Mouse (Mus musculus) liver, embryonic 14.5 days (tissue): ENCODE results near the gene Lims1. TPM values are rescaled to one million over a fixed set of nuclear protein-coding genes. Genes with fewer than 3 reads are reported as not detected.

Experiments used
- ATAC-seq: fragments of 200-750 bp; cut with Nextera tagmentation; 2 replicates; pipeline ENCODE4 v1.8.0; 2017; ENCODE audit warnings: moderate number of reproducible peaks, mild to moderate bottlenecking, moderate library complexity; ENCODE audit not compliant: insufficient read depth
- DNase-seq, 3 experiments: peaks; one replicate each; pipeline ENCODE4 v3.0.0-alpha.2; 2012 to 2013; ENCODE audit warnings: low read depth in 3 of 3, low spot score in 3 of 3
- H3K27ac ChIP-seq: fragments of 300-500 bp; sonication (generic); 2 replicates; pipeline ENCODE4 v1.5.1; 2014; ENCODE audit warnings: moderate library complexity, mild to moderate bottlenecking, control low read depth, inconsistent platforms
- H3K27me3 ChIP-seq: fragments of 300-500 bp; sonication (generic); 2 replicates; pipeline ENCODE4 v1.6.1; 2014; ENCODE audit warnings: mild to moderate bottlenecking, low read length, moderate library complexity; ENCODE audit not compliant: control insufficient read depth, insufficient read depth
- H3K36me3 ChIP-seq: fragments of 300-500 bp; sonication (generic); replicated peaks from 2 replicates; pipeline ENCODE4 v1.6.1; 2014; ENCODE audit warnings: low read depth; ENCODE audit not compliant: control insufficient read depth, insufficient read depth
- H3K4me1 ChIP-seq, 2 experiments: fragments of 200-500 bp in 1 of 2; fragments of 300-500 bp in 1 of 2; sonication (generic) in 1 of 2; replicated peaks; 2 replicates each; pipeline ENCODE4 v1.6.1; 2012 to 2014; ENCODE audit warnings: antibody characterized with exemption in 1 of 2, inconsistent platforms in 1 of 2, low read length in 1 of 2; ENCODE audit not compliant: control insufficient read depth in 2 of 2, insufficient read depth in 2 of 2
- H3K4me2 ChIP-seq: fragments of 300-500 bp; sonication (generic); 2 replicates; pipeline ENCODE4 v1.6.1; 2014; ENCODE audit warnings: low read depth, mild to moderate bottlenecking, control low read depth, moderate library complexity
- H3K4me3 ChIP-seq, 2 experiments: fragments of 200-500 bp in 1 of 2; fragments of 300-500 bp in 1 of 2; sonication (generic) in 1 of 2; 2 replicates each; pipeline ENCODE4 v1.5.1; 2012 to 2014; ENCODE audit warnings: low read depth in 2 of 2, low read length in 2 of 2, mild to moderate bottlenecking in 2 of 2, control low read depth in 1 of 2, inconsistent platforms in 1 of 2, moderate library complexity in 1 of 2; ENCODE audit not compliant: insufficient read depth in 1 of 2
- H3K9ac ChIP-seq: fragments of 300-500 bp; sonication (generic); replicated peaks from 2 replicates; pipeline ENCODE4 v1.6.1; 2014; ENCODE audit warnings: mild to moderate bottlenecking, control low read depth, moderate library complexity
- H3K9me3 ChIP-seq: fragments of 300-500 bp; sonication (generic); 2 replicates; pipeline ENCODE4 v1.6.1; 2016; ENCODE audit warnings: low read length, mixed read lengths; ENCODE audit not compliant: control insufficient read depth
- CTCF ChIP-seq: IDR thresholded peaks from 2 replicates; pipeline ENCODE4 v1.5.1; 2016; ENCODE audit warnings: antibody characterized with exemption, low read depth, control low read depth
- EP300 ChIP-seq: IDR thresholded peaks from 2 replicates; pipeline ENCODE4 v1.6.1; 2016; ENCODE audit warnings: antibody characterized with exemption, low read depth
- WGBS: fragments of 180-500 bp; shearing (Covaris S2); extraction: QIAGEN DNeasy Blood & Tissue Kit; methylation state at CpG from one replicate; pipeline ENCODE4 v1.1.7; 2014; ENCODE audit not compliant: insufficient replicate concordance; 5-methylcytosine and 5-hydroxymethylcytosine counted together
- polyA plus RNA-seq, 2 experiments: library from polyadenylated mRNA; depleted of rRNA in 1 of 2; stranded (reverse) in 1 of 2; unstranded in 1 of 2; fragments of >200 nt; fragmentation: Nextera tagmentation in 1 of 2; extraction: Ambion mirVana in 1 of 2; gene quantifications; 2 replicates each; pipeline versions ENCODE4 v1.2.1 to v1.2.3; 2012 to 2014

Gene Lims1
- polyA plus RNA-seq, 2 experiments, result 20.9 to 69.0 TPM

- Histone ChIP-seq H3K9ac (no peak overlapping the region), H3K9me3 (no peaks in the 10 kb centered on the region), H3K4me2 (no peak overlapping the region), H3K27ac (no peak overlapping the region), H3K4me1 (peaks cover 16 to 24% of the 10 kb centered on the region in 2 experiments), H3K27me3 (no peaks in the 10 kb centered on the region), H3K4me3 (no peak overlapping the region), H3K36me3 (no peaks in the 10 kb centered on the region)
- TF ChIP-seq CTCF (no peak), EP300 (no peak)
- ATAC-seq (no peak), DNase-seq (no peak)
- 53% methylated on average over 3 of the region's 3 CpGs for WGBS
Observed at GRCm38 (mm10) chr10:58352364-58352763, 29.1 kb downstream of the Lims1 start.

- no peak overlapping the region; the same call in 1 of the 2 replicates for H3K27ac ChIP-seq
- peak overlapping the region; percentile 42 for H3K4me2 ChIP-seq
- DNase-seq (no peak), ATAC-seq (peak; percentile 78)
- peaks cover 16 to 26% of the 10 kb centered on the region in 2 experiments for H3K4me1 ChIP-seq
- H3K27me3 ChIP-seq, result no peaks in the 10 kb centered on the region
- H3K4me3 ChIP-seq, result no peak overlapping the region
- TF ChIP-seq CTCF, result no peak
- peak; percentile 70 for TF ChIP-seq EP300
- no peaks in the 10 kb centered on the region for H3K36me3 ChIP-seq
- H3K9ac ChIP-seq, result no peak overlapping the region
- 2% methylated on average over 3 of the region's 3 CpGs for WGBS
- no peaks in the 10 kb centered on the region for H3K9me3 ChIP-seq
Observed at GRCm38 (mm10) chr10:58354561-58354960, 31.3 kb downstream of the Lims1 start.

- no peak overlapping the region for H3K27ac ChIP-seq
Observed at GRCm38 (mm10) chr10:58356460-58356859, 33.2 kb downstream of the Lims1 start.

GRCm38 (mm10) chr10:58359123-58359522, 35.9 kb downstream of the Lims1 start:
- H3K9me3 ChIP-seq, result no peaks in the 10 kb centered on the region
- 47% methylated on average over 2 of the region's 2 CpGs for whole genome bisulfite sequencing
- TF ChIP-seq EP300, result no peak
- TF ChIP-seq CTCF, result peak; percentile 75

More at GRCm38 (mm10) chr10:58356460-58356859, 33.2 kb downstream of the Lims1 start:
- Histone ChIP-seq H3K27me3 (no peaks in the 10 kb centered on the region), H3K36me3 (no peaks in the 10 kb centered on the region), H3K9ac (no peak overlapping the region), H3K4me3 (no peak overlapping the region), H3K9me3 (no peaks in the 10 kb centered on the region), H3K4me1 (peaks cover 16 to 23% of the 10 kb centered on the region in 2 experiments), H3K4me2 (no peak overlapping the region)
- 77% methylated on average over 3 of the region's 3 CpGs for WGBS
- no peak for ATAC-seq
- TF ChIP-seq CTCF, result no peak
- no peak for TF ChIP-seq EP300
- DNase-seq, result no peak

GRCm38 (mm10) chr10:58359952-58360351, 36.7 kb downstream of the Lims1 start:
- no peak for TF ChIP-seq CTCF
- no peak for TF ChIP-seq EP300
- H3K9me3 ChIP-seq, result no peaks in the 10 kb centered on the region
- no peaks in the 10 kb centered on the region for H3K27me3 ChIP-seq
- DNase-seq (no peak), ATAC-seq (no peak)
- no peak overlapping the region for H3K4me3 ChIP-seq
- no peak overlapping the region for H3K4me2 ChIP-seq
- H3K36me3 ChIP-seq, result no peaks in the 10 kb centered on the region
- H3K9ac ChIP-seq, result no peak overlapping the region
- peaks cover 7 to 16% of the 10 kb centered on the region in 2 experiments for H3K4me1 ChIP-seq
- no peak overlapping the region for H3K27ac ChIP-seq
- 71% methylated on average over 7 of the region's 7 CpGs for WGBS

More at GRCm38 (mm10) chr10:58359123-58359522, 35.9 kb downstream of the Lims1 start:
- H3K9ac ChIP-seq, result no peak overlapping the region
- no peak overlapping the region for H3K4me3 ChIP-seq
- H3K4me2 ChIP-seq, result no peak overlapping the region
- H3K27ac ChIP-seq, result no peak overlapping the region
- ATAC-seq, result no peak
- no peaks in the 10 kb centered on the region for H3K36me3 ChIP-seq
- DNase-seq, result no peak
- peaks cover 8 to 19% of the 10 kb centered on the region in 2 experiments for H3K4me1 ChIP-seq
- H3K27me3 ChIP-seq, result no peaks in the 10 kb centered on the region
